Mouse (Mus musculus): ENCODE data around the gene Mpl.

Mpl gene

GRCm38 (mm10) chr4:118427768-118428451, 29.4 kb downstream of the Mpl start, which contains the start of gene Elovl1:
Gene Elovl1 (plus strand): TSS chr4:118428093.
- DNase-seq (ENCODE audit: extremely low spot score, low spot score), result peak; percentile 93

- no peak for DNase-seq (ENCODE audit: extremely low spot score, low spot score)
These were observed 29.9 kb downstream of the Mpl start for GRCm38 (mm10) chr4:118427415-118427767.

- DNase-seq (ENCODE audit: extremely low spot score, low spot score), result no peak
These were observed 31.9 kb downstream of the Mpl start for GRCm38 (mm10) chr4:118425374-118425773.

GRCm38 (mm10) chr4:118424541-118425160, 32.7 kb downstream of the Mpl start:
- no peak for DNase-seq (ENCODE audit: extremely low spot score, low spot score)

- no peak for DNase-seq (ENCODE audit: extremely low spot score, low spot score)
These were observed 35.9 kb downstream of the Mpl start for GRCm38 (mm10) chr4:118421384-118421783.

GRCm38 (mm10) chr4:118417112-118417797, 40.1 kb downstream of the Mpl start:
- DNase-seq (ENCODE audit: extremely low spot score, low spot score), result no peak

- no peak for DNase-seq (ENCODE audit: extremely low spot score, low spot score)
These were observed 41.0 kb downstream of the Mpl start for GRCm38 (mm10) chr4:118416329-118416728.

- DNase-seq (ENCODE audit: extremely low spot score, low spot score), result no peak
These were observed 41.5 kb downstream of the Mpl start for GRCm38 (mm10) chr4:118415779-118416178.

GRCm38 (mm10) chr4:118413553-118413952, 43.8 kb downstream of the Mpl start:
- no peak for DNase-seq (ENCODE audit: extremely low spot score, low spot score)

GRCm38 (mm10) chr4:118410871-118411270, 46.4 kb downstream of the Mpl start:
- no peak for DNase-seq (ENCODE audit: extremely low spot score, low spot score)

- DNase-seq (ENCODE audit: extremely low spot score, low spot score), result peak; percentile 93
These were observed 48.0 kb downstream of the Mpl start, which contains the start of the genes Szt2 and Med8 for GRCm38 (mm10) chr4:118409142-118409900. Gene Szt2 (minus strand): TSS chr4:118409273. Gene Med8 (plus strand): TSS chr4:118409337.

- no peak for DNase-seq (ENCODE audit: extremely low spot score, low spot score)
These were observed 54.6 kb downstream of the Mpl start for GRCm38 (mm10) chr4:118402701-118403100.

GRCm38 (mm10) chr4:118401918-118402317, 55.4 kb downstream of the Mpl start:
- DNase-seq (ENCODE audit: extremely low spot score, low spot score), result no peak

GRCm38 (mm10) chr4:118401421-118401820, 55.9 kb downstream of the Mpl start:
- DNase-seq (ENCODE audit: extremely low spot score, low spot score), result no peak

- DNase-seq (ENCODE audit: extremely low spot score, low spot score), result no peak
These were observed 58.9 kb downstream of the Mpl start for GRCm38 (mm10) chr4:118398400-118398799.

GRCm38 (mm10) chr4:118396433-118396832, 60.9 kb downstream of the Mpl start:
- DNase-seq (ENCODE audit: extremely low spot score, low spot score), result no peak

GRCm38 (mm10) chr4:118395289-118395688, 62.0 kb downstream of the Mpl start:
- DNase-seq (ENCODE audit: extremely low spot score, low spot score), result no peak

- no peak for DNase-seq (ENCODE audit: extremely low spot score, low spot score)
These were observed 62.8 kb downstream of the Mpl start for GRCm38 (mm10) chr4:118394505-118394904.

All from neural tube, embryonic 10.5 days (tissue).